Mouse (Mus musculus): ENCODE results near the gene Tead1.

DNA sequence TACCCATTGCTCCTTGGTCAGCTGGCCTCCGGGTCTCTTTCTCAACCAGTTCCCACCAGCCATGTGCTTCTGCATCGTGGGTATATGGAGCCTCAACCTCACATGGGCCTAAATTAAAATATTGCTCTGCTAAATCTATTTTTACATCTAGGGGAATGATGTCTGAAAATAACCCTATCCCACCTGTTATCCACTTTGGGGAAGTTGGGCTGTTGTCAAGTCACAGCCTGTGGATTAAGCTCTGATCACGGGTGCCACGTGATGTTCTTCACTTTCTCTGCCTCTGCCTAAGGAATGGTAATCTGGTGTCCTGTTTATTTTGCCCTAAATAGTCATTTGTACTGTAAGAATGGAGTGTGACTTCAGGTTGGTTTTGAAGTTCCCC is 17.7 kb downstream of the Tead1 start:
- TF ChIP-seq POLR2A (IDR thresholded peaks at IDR 0.05; ENCODE audit: insufficient read depth, low read depth, low read length) (no peak), CTCF (IDR thresholded peaks at IDR 0.05) (no peak)

All from heart, adult 2 months (tissue).